Mouse (Mus musculus): Measurements from ENCODE around the gene 3110021N24Rik.

GRCm38 (mm10) chr4:108730450-108730849 is 11.0 kb downstream of the 3110021N24Rik start:
- TF ChIP-seq CTCF (IDR thresholded peaks at IDR 0.05) (no peak), EP300 (IDR thresholded peaks at IDR 0.05) (no peak)
